Mouse (Mus musculus) heart, embryonic 16.5 days (tissue): ENCODE measurements around the gene Elmo1. TPM values are rescaled to one million over a fixed set of nuclear protein-coding genes. Genes with fewer than 3 reads are reported as not detected.

Experiments
- ATAC-seq: fragments of 200-750 bp; cut with Nextera tagmentation; replicated peaks from 2 replicates; pipeline ENCODE4 v1.8.0; 2017; ENCODE audit warnings: moderate number of reproducible peaks; ENCODE audit not compliant: insufficient read depth, low FRiP score; ENCODE audit errors: extremely low read depth
- H3K27ac ChIP-seq: fragments of 300-500 bp; sonication (generic); 2 replicates; pipeline ENCODE4 v1.5.1; 2014; ENCODE audit warnings: mild to moderate bottlenecking, low read length, control low read depth, moderate library complexity
- H3K27me3 ChIP-seq: fragments of 300-500 bp; sonication (generic); 2 replicates; pipeline ENCODE4 v1.6.1; 2014; ENCODE audit warnings: low read length, mixed read lengths; ENCODE audit not compliant: control insufficient read depth, insufficient read depth
- H3K36me3 ChIP-seq: fragments of 300-500 bp; sonication (generic); 2 replicates; pipeline ENCODE4 v1.6.1; 2014; ENCODE audit not compliant: control insufficient read depth, insufficient read depth
- H3K4me1 ChIP-seq: fragments of 300-500 bp; sonication (generic); 2 replicates; pipeline ENCODE4 v1.6.1; 2014; ENCODE audit warnings: low read length, mixed read lengths; ENCODE audit not compliant: control insufficient read depth, insufficient read depth
- H3K4me2 ChIP-seq: fragments of 300-500 bp; sonication (generic); 2 replicates; pipeline ENCODE4 v1.6.1; 2014; ENCODE audit warnings: low read depth, mild to moderate bottlenecking, control low read depth, low read length
- H3K4me3 ChIP-seq: fragments of 300-500 bp; sonication (generic); 2 replicates; pipeline ENCODE4 v1.5.1; 2014; ENCODE audit warnings: mild to moderate bottlenecking, control low read depth, low read length
- H3K9ac ChIP-seq: fragments of 300-500 bp; sonication (generic); 2 replicates; pipeline ENCODE4 v1.6.1; 2014; ENCODE audit warnings: low read length, control low read depth
- H3K9me3 ChIP-seq: fragments of 300-500 bp; sonication (generic); replicated peaks from 2 replicates; pipeline ENCODE4 v1.6.1; 2016; ENCODE audit warnings: low read length; ENCODE audit not compliant: control insufficient read depth
- WGBS: fragments of 180-500 bp; shearing (Covaris S2); extraction: QIAGEN DNeasy Blood & Tissue Kit; methylation state at CpG from one replicate; pipeline ENCODE4 v1.1.7; 2014; 5-methylcytosine and 5-hydroxymethylcytosine counted together
- polyA plus RNA-seq: library from polyadenylated mRNA; unstranded; fragments of >200 nt; fragmentation: Nextera tagmentation; extraction: Ambion mirVana; gene quantifications from 2 replicates; pipeline ENCODE4 v1.2.1, GENCODE M21; 2015

The Elmo1 gene
- polyA plus RNA-seq, 1 experiment from 2014 or later = 17.7 TPM

- Histone ChIP-seq H3K27ac (no peak overlapping the region), H3K4me2 (no peak overlapping the region), H3K9me3 (no peaks in the 10 kb centered on the region), H3K36me3 (no peaks in the 10 kb centered on the region), H3K4me3 (no peak overlapping the region), H3K9ac (no peak overlapping the region), H3K4me1 (no peaks in the 10 kb centered on the region), H3K27me3 (no peaks in the 10 kb centered on the region)
- 47% methylated on average over 6 of the region's 6 CpGs for WGBS
- ATAC-seq = no peak
These were observed 182.2 kb downstream of the Elmo1 start for GRCm38 (mm10) chr13:20272562-20272961.

- no peaks in the 10 kb centered on the region for H3K36me3 ChIP-seq
- no peak overlapping the region for H3K4me3 ChIP-seq
- 90% methylated on average over 2 of the region's 2 CpGs for WGBS
- no peak overlapping the region for H3K27ac ChIP-seq
- H3K4me1 ChIP-seq = no peaks in the 10 kb centered on the region
- no peaks in the 10 kb centered on the region for H3K9me3 ChIP-seq
- H3K4me2 ChIP-seq = no peak overlapping the region
- no peak for ATAC-seq
- H3K27me3 ChIP-seq = no peaks in the 10 kb centered on the region
- H3K9ac ChIP-seq = no peak overlapping the region
These were observed 189.5 kb downstream of the Elmo1 start for GRCm38 (mm10) chr13:20279889-20280288.

GRCm38 (mm10) chr13:20283891-20284290 is 193.5 kb downstream of the Elmo1 start:
- 77% methylated on average over 7 of the region's 7 CpGs for WGBS
- Histone ChIP-seq H3K4me3 (no peak overlapping the region), H3K36me3 (no peaks in the 10 kb centered on the region), H3K27me3 (no peaks in the 10 kb centered on the region), H3K9me3 (no peaks in the 10 kb centered on the region), H3K4me1 (no peaks in the 10 kb centered on the region), H3K9ac (no peak overlapping the region), H3K27ac (no peak overlapping the region), H3K4me2 (no peak overlapping the region)
- no peak for ATAC-seq

- Histone ChIP-seq H3K27ac (no peak overlapping the region), H3K36me3 (0 out of 2 replicates have a peak, but pooled peaks cover 3% of the 10 kb centered on the region), H3K4me1 (no peaks in the 10 kb centered on the region), H3K9ac (no peak overlapping the region), H3K9me3 (no peaks in the 10 kb centered on the region), H3K4me2 (no peak overlapping the region), H3K4me3 (no peak overlapping the region), H3K27me3 (no peaks in the 10 kb centered on the region)
- ATAC-seq = no peak
- 87% methylated on average over 6 of the region's 6 CpGs for WGBS
These were observed 196.3 kb downstream of the Elmo1 start for GRCm38 (mm10) chr13:20286680-20287079.

- Histone ChIP-seq H3K9me3 (no peaks in the 10 kb centered on the region), H3K9ac (no peak overlapping the region), H3K36me3 (0 out of 2 replicates have a peak, but pooled peaks cover 3% of the 10 kb centered on the region), H3K4me2 (no peak overlapping the region), H3K27me3 (no peaks in the 10 kb centered on the region), H3K4me1 (no peaks in the 10 kb centered on the region), H3K4me3 (no peak overlapping the region), H3K27ac (no peak overlapping the region)
- 59% methylated on average over 7 of the region's 7 CpGs for WGBS
- no peak; the same call in 1 of the 2 replicates for ATAC-seq
These were observed 198.0 kb downstream of the Elmo1 start for GRCm38 (mm10) chr13:20288393-20288792.

GRCm38 (mm10) chr13:20290412-20290811 is 200.0 kb downstream of the Elmo1 start:
- 0 out of 2 replicates have a peak, but pooled peaks cover 3% of the 10 kb centered on the region for H3K36me3 ChIP-seq

GRCm38 (mm10) chr13:20292348-20292747 is 202.0 kb downstream of the Elmo1 start:
- WGBS = 4% methylated on average over 5 of the region's 5 CpGs
- no peak overlapping the region for H3K4me3 ChIP-seq
- H3K4me2 ChIP-seq = no peak overlapping the region
- no peaks in the 10 kb centered on the region for H3K9me3 ChIP-seq
- no peak overlapping the region for H3K9ac ChIP-seq
- no peak overlapping the region for H3K27ac ChIP-seq
- H3K36me3 ChIP-seq = 0 out of 2 replicates have a peak, but pooled peaks cover 3% of the 10 kb centered on the region
- no peak for ATAC-seq
- no peaks in the 10 kb centered on the region for H3K4me1 ChIP-seq
- H3K27me3 ChIP-seq = no peaks in the 10 kb centered on the region

More at GRCm38 (mm10) chr13:20290412-20290811, 200.0 kb downstream of the Elmo1 start:
- no peak overlapping the region for H3K4me2 ChIP-seq
- 76% methylated on average over 10 of the region's 10 CpGs for WGBS
- no peaks in the 10 kb centered on the region for H3K4me1 ChIP-seq
- ATAC-seq = no peak
- H3K9me3 ChIP-seq = no peaks in the 10 kb centered on the region
- H3K27ac ChIP-seq = no peak overlapping the region
- no peak overlapping the region for H3K9ac ChIP-seq
- no peaks in the 10 kb centered on the region for H3K27me3 ChIP-seq
- no peak overlapping the region for H3K4me3 ChIP-seq

GRCm38 (mm10) chr13:20295278-20295970 is 205.0 kb downstream of the Elmo1 start:
- H3K9me3 ChIP-seq = no peaks in the 10 kb centered on the region
- no peak overlapping the region for H3K27ac ChIP-seq
- no peaks in the 10 kb centered on the region for H3K4me1 ChIP-seq
- H3K4me3 ChIP-seq = no peak overlapping the region
- no peak overlapping the region for H3K4me2 ChIP-seq
- H3K27me3 ChIP-seq = no peaks in the 10 kb centered on the region
- 67% methylated on average over 16 of the region's 16 CpGs for WGBS
- ATAC-seq = no peak
- no peaks in the 10 kb centered on the region for H3K36me3 ChIP-seq
- no peak overlapping the region for H3K9ac ChIP-seq

- no peak overlapping the region for H3K9ac ChIP-seq
- H3K27me3 ChIP-seq = no peaks in the 10 kb centered on the region
- no peaks in the 10 kb centered on the region; the same call in 1 of the 2 replicates for H3K36me3 ChIP-seq
- H3K4me3 ChIP-seq = no peak overlapping the region
- H3K4me1 ChIP-seq = no peaks in the 10 kb centered on the region
- ATAC-seq = no peak
- 19% methylated on average over 3 of the region's 3 CpGs for WGBS
- H3K4me2 ChIP-seq = no peak overlapping the region
- H3K27ac ChIP-seq = no peak overlapping the region
- H3K9me3 ChIP-seq = no peaks in the 10 kb centered on the region
These were observed 207.4 kb downstream of the Elmo1 start for GRCm38 (mm10) chr13:20297841-20298240.
